Mouse (Mus musculus) kidney, embryonic 16.5 days (tissue): Measurements from ENCODE around the gene Gm38100. TPM values are rescaled to one million over a fixed set of nuclear protein-coding genes. Genes with fewer than 3 reads are reported as not detected.

Experiments
- ATAC-seq: fragments of 200-750 bp; cut with Nextera tagmentation; 2 replicates; pipeline ENCODE4 v1.8.0; 2017; ENCODE audit warnings: moderate TSS enrichment; ENCODE audit not compliant: low FRiP score, low TSS enrichment
- H3K27ac ChIP-seq: fragments of 300-500 bp; sonication (generic); 2 replicates; pipeline ENCODE4 v1.5.1; 2014; ENCODE audit warnings: low read length
- H3K27me3 ChIP-seq: fragments of 300-500 bp; sonication (generic); 2 replicates; pipeline ENCODE4 v1.6.1; 2014; ENCODE audit warnings: low read length, control low read depth, mixed read lengths; ENCODE audit not compliant: insufficient read depth
- H3K36me3 ChIP-seq: fragments of 300-500 bp; sonication (generic); 2 replicates; pipeline ENCODE4 v1.6.1; 2014; ENCODE audit warnings: low read length, control low read depth, mixed read lengths; ENCODE audit not compliant: insufficient read depth
- H3K4me1 ChIP-seq: fragments of 300-500 bp; sonication (generic); 2 replicates; pipeline ENCODE4 v1.6.1; 2014; ENCODE audit warnings: low read length, control low read depth, mixed read lengths; ENCODE audit not compliant: insufficient read depth
- H3K4me2 ChIP-seq: fragments of 300-500 bp; sonication (generic); replicated peaks from 2 replicates; pipeline ENCODE4 v1.6.1; 2014; ENCODE audit warnings: low read depth, low read length
- H3K4me3 ChIP-seq: fragments of 300-500 bp; sonication (generic); 2 replicates; pipeline ENCODE4 v1.5.1; 2014; ENCODE audit warnings: mild to moderate bottlenecking, low read length
- H3K9ac ChIP-seq: fragments of 300-500 bp; sonication (generic); replicated peaks from 2 replicates; pipeline ENCODE4 v1.6.1; 2014; ENCODE audit warnings: low read length
- H3K9me3 ChIP-seq: fragments of 300-500 bp; sonication (generic); 2 replicates; pipeline ENCODE4 v1.6.1; 2016; ENCODE audit warnings: low read length, control low read depth
- WGBS: fragments of 180-500 bp; shearing (Covaris S2); extraction: QIAGEN DNeasy Blood & Tissue Kit; methylation state at CpG from one replicate; pipeline ENCODE4 v1.1.7; 2014; 5-methylcytosine and 5-hydroxymethylcytosine counted together
- polyA plus RNA-seq: library from polyadenylated mRNA; unstranded; fragments of >200 nt; fragmentation: Nextera tagmentation; extraction: Ambion mirVana; gene quantifications from 2 replicates; pipeline ENCODE4 v1.2.1, GENCODE M21; 2015

Gm38100 gene
- polyA plus RNA-seq, result not detected in 2 replicates

DNA sequence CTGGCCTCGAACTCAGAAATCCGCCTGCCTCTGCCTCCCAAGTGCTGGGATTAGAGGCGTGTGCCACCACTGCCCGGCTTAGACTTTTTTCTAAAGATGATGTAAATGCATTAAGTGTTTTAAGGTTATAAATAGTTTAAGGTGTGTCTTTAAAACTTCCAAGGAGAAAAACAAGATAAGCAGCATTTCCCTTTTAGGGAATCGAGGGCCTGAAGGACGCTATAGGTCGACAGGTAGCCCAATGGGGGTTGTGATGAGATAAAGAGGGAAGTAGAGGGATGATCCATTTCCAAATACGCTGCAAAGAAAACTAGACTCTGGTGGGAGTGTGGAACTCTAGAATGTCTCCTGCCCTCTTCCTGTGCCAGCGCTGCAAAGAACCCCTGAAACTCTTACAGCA is at the start of gene Gm38100:
Gm38100 (plus strand) TSS at position 301 of the 400 bp plus-strand sequence.
- no peaks in the 10 kb centered on the region for H3K9me3 ChIP-seq
- H3K4me2 ChIP-seq, result no peak within 1 kb of the TSS
- ATAC-seq, result no peak
- H3K27ac ChIP-seq, result no peak within 1 kb of the TSS
- H3K4me3 ChIP-seq, result no peak within 1 kb of the TSS
- no peaks in the 10 kb centered on the region for H3K4me1 ChIP-seq
- no peaks in the 10 kb centered on the region for H3K27me3 ChIP-seq
- WGBS, result 89% methylated on average over 9 of the region's 9 CpGs
- no peak within 1 kb of the TSS for H3K9ac ChIP-seq
- H3K36me3 ChIP-seq, result no peaks in the 10 kb centered on the region

DNA sequence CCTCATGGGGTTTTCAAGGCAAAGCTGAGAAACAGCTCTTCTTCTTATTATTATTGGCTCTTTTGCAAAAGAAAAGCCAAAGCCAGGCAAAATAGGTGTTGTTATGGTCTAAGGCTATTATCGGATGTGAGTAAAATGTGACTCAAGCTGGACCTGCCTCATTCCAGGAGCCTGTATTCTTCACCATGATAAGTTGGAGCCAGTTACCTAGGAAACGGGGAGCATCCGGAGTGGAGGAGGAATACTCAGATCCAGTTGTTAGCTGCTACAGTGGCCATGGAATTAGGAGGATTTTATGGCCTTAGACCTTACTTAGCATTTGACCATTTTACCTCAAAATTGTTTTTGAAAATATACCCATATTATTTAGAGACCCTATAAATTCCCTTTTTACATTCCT is 49.4 kb upstream of the Gm38100 start:
- no peaks in the 10 kb centered on the region for H3K36me3 ChIP-seq
- no peaks in the 10 kb centered on the region for H3K9me3 ChIP-seq
- H3K4me1 ChIP-seq, result no peaks in the 10 kb centered on the region
- ATAC-seq, result no peak
- no peak overlapping the region for H3K4me3 ChIP-seq
- no peak overlapping the region for H3K9ac ChIP-seq
- no peaks in the 10 kb centered on the region for H3K27me3 ChIP-seq
- H3K4me2 ChIP-seq, result no peak overlapping the region
- WGBS, result 73% methylated on average over 3 of the region's 3 CpGs
- H3K27ac ChIP-seq, result no peak overlapping the region

DNA sequence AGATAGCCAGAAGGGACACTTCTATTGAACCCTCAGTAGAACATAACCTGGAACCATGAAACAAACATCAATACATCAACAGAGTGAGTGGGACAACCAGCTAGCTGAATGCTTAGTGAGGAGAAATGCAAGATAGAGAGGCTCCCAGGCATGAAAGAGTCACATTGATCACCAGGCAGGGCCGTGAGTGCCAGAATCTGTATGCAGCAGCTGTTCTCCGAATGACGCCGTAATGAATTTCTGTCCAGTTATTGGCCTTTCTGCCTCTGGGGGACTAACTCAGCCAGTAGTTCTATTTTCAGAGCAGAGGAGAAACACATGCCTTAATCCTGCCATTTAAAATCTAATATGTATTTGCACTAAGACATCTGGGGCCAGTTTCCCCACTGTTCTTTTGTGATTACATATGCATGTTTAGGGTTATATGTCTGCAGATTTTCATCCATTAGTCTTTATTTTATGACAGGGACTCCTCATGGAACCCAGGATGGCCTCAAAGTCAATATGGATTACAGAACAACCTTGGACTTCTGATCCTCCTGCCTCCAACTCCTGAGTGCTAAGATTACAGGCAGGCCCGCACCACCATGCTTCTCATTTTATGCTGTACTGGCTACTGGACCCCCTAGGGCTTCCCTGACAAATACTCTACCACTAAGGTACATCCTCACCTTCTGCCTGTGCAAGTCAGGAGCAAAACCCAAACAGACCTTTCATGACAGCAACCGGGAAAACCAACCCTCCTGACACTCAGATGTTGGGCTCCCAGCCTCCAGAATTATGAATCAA is 47.9 kb upstream of the Gm38100 start:
- Histone ChIP-seq H3K27ac (no peak overlapping the region), H3K4me3 (no peak overlapping the region), H3K9ac (no peak overlapping the region), H3K4me1 (no peaks in the 10 kb centered on the region), H3K36me3 (no peaks in the 10 kb centered on the region), H3K27me3 (no peaks in the 10 kb centered on the region), H3K9me3 (no peaks in the 10 kb centered on the region), H3K4me2 (no peak overlapping the region)
- 82% methylated on average over 6 of the region's 6 CpGs for WGBS
- ATAC-seq, result no peak

DNA sequence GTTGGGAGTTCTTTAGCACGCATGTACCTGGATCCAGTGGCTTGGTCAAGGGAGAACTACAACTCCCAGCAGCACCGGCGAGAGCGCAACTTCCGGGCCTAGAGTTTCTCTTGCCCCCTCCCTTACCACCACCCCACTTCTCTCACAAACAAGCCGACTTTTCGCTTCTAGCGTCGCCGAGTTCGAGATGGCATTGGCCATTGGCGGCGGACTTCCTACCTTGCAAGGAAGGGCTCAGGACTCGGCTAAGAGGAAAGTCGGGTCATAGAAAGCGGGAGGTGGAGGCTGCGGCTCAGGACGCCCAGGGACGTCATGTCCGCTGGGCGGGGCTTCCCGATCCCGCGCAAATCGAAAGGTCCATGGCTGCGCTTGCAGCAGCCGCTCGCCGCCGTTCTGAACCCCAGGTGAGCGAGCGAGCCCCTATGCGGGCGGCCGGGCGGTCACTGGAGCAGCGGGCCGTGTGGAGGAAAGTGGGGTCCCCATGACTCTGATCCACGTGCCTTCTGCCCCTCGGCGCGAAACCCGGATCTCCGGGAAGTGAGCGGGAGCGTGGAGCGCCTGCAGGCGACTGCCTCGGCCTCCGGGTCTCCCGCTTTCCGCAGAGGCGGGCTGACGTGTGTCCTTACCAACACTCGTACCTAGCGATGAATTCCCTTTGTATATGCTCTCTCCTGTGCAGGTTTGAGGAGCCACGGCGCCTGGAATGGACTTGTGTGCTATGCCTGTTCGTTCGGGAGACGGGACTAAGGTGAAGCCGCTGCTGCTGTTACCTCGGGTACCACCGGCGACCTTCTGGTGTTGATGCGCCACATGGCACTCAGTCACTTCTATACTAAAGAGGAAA is 39.5 kb upstream of the Gm38100 start, which contains the start of gene Exo1:
Exo1 (plus strand) TSS at position 129 of the 844 bp plus-strand sequence.
- Histone ChIP-seq H3K27ac (peak within 1 kb of the TSS; percentile 95), H3K4me2 (peak within 1 kb of the TSS; percentile 89), H3K4me3 (peak within 1 kb of the TSS; percentile 91), H3K4me1 (peaks cover 22% of the 10 kb centered on the region), H3K9ac (peak within 1 kb of the TSS; percentile 92), H3K27me3 (no peaks in the 10 kb centered on the region), H3K9me3 (no peaks in the 10 kb centered on the region), H3K36me3 (peaks cover 19% of the 10 kb centered on the region)
- WGBS, result under 1% methylated on average over 66 of the region's 66 CpGs
- ATAC-seq, result peak; percentile 98

DNA sequence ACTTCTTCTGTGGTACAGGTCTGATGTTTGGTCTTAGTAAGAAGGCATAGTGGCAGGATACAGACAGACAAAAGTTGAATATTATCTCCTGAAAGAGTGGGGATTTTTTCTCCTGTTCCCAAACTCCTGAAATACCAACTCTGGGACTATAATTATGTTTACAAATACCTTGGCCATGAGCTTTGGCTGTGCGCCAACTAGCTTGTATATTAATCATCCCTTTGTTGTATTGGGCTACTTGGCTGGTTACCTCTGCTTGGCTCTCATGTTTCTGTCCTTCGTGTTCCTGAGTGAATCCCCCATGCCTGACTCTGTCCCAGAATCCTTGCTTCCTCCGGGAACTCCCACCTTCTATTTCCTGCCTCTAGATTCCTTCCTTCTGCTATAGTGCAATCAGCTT is 36.7 kb upstream of the Gm38100 start:
- peaks cover 34% of the 10 kb centered on the region for H3K36me3 ChIP-seq
- 62% methylated on average over 3 of the region's 3 CpGs for WGBS
- ATAC-seq, result no peak
- no peaks in the 10 kb centered on the region for H3K27me3 ChIP-seq
- no peak overlapping the region for H3K4me2 ChIP-seq
- H3K9me3 ChIP-seq, result no peaks in the 10 kb centered on the region
- H3K9ac ChIP-seq, result no peak overlapping the region
- H3K27ac ChIP-seq, result no peak overlapping the region
- no peak overlapping the region for H3K4me3 ChIP-seq
- H3K4me1 ChIP-seq, result peaks cover 22% of the 10 kb centered on the region

DNA sequence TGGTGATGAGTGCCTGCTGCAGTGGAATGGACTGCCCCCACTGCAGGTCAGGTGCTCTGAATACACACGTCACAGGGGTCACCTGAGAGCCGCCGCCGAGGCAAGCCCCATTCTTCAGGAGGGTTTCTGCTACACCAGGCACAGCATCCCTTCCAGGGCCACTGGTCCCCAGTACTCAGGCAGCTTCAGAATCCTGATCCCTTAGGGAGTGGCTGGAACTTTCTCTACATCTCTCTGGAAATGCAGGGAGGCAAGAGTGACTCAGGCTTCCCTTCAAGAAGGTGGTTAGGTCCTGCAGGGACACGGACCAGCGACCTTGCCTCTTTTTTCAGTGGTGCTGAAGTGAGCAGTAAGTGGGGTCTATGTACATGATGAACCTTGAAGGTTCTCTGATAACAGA is 26.9 kb upstream of the Gm38100 start:
- Histone ChIP-seq H3K4me2 (no peak overlapping the region), H3K4me1 (no peaks in the 10 kb centered on the region), H3K9ac (no peak overlapping the region), H3K27ac (no peak overlapping the region), H3K9me3 (no peaks in the 10 kb centered on the region), H3K36me3 (peaks cover 57% of the 10 kb centered on the region), H3K27me3 (no peaks in the 10 kb centered on the region), H3K4me3 (no peak overlapping the region)
- ATAC-seq, result no peak
- WGBS, result 79% methylated on average over 6 of the region's 6 CpGs

DNA sequence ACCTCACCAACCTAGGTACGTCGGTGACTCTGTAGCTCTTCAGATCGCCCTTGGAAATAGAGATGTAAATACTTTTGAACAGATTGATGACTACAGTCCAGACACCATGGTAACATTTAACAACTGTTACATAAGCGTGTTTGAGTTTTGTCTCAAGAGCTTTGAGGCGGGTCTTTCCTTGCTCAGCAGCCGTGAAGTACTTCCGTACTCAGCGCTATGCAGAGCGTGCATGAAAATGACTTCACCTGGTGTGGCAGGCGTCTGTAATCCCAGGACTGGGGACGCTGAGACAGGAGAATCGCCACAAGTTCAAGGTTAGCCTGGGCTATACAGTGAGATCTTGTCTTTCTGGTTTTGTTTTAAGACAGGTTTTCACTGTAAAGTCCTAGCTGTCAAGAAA is 26.4 kb upstream of the Gm38100 start:
- Histone ChIP-seq H3K9ac (no peak overlapping the region), H3K4me2 (no peak overlapping the region), H3K4me1 (no peaks in the 10 kb centered on the region), H3K36me3 (peaks cover 55% of the 10 kb centered on the region), H3K27me3 (no peaks in the 10 kb centered on the region), H3K9me3 (no peaks in the 10 kb centered on the region), H3K4me3 (no peak overlapping the region), H3K27ac (no peak overlapping the region)
- no peak for ATAC-seq
- WGBS, result 95% methylated on average over 12 of the region's 12 CpGs

DNA sequence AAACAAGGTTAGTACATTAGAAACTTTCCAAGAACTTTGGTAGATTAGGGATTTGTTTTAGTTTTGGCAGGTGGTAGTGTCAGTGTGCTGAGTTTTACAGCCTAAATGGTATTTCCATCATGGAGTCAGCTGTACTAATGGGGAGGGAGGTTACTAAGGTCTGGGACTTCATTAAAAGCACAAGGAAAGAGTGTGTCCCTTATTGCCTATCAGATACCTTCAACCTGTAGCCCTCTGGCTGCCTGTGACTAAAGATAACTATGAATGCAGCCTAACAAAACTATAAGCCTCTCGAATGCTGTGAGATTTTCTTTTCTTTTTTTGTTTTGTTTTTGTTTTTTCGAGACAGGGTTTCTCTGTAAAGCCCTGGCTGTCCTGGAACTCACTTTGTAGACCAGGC is 8.9 kb upstream of the Gm38100 start:
- H3K4me3 ChIP-seq, result no peak overlapping the region
- no peak for ATAC-seq
- H3K4me2 ChIP-seq, result no peak overlapping the region
- H3K9me3 ChIP-seq, result no peaks in the 10 kb centered on the region
- H3K4me1 ChIP-seq, result 0 out of 2 replicates have a peak, but pooled peaks cover 2% of the 10 kb centered on the region
- no peaks in the 10 kb centered on the region for H3K27me3 ChIP-seq
- H3K27ac ChIP-seq, result no peak overlapping the region
- WGBS, result 94% methylated on average over 2 of the region's 2 CpGs
- H3K36me3 ChIP-seq, result peaks cover 30% of the 10 kb centered on the region
- no peak overlapping the region for H3K9ac ChIP-seq

DNA sequence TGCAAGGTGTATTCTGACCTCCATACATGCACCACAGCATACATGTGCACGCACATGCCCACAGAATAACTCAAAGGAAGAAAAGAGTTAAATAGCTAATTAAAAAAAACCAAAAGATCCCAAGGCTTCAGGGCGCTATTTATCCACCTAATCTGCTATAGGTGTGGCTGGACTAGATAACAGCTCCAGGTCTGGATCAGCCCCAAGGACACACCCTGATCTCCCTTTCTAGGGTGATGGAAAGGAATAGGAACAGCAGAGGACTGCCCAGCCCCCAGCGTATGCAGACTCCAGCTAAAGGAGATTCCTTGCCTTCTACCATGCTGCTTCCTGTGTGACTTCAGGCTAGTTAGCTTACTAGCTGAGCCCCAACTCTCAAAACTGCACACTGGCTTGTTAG is 8.1 kb upstream of the Gm38100 start:
- H3K27ac ChIP-seq, result no peak overlapping the region
- peaks cover 21% of the 10 kb centered on the region for H3K36me3 ChIP-seq
- WGBS, result 84% methylated on average over 3 of the region's 3 CpGs
- ATAC-seq, result no peak
- no peaks in the 10 kb centered on the region for H3K9me3 ChIP-seq
- no peak overlapping the region for H3K4me3 ChIP-seq
- 0 out of 2 replicates have a peak, but pooled peaks cover 2% of the 10 kb centered on the region for H3K4me1 ChIP-seq
- no peaks in the 10 kb centered on the region for H3K27me3 ChIP-seq
- H3K4me2 ChIP-seq, result no peak overlapping the region
- no peak overlapping the region for H3K9ac ChIP-seq
